Mouse (Mus musculus) fat pad, adult 2 months (tissue): Measurements from ENCODE around the gene Neurod2.

Experiments used
- DNase-seq: peaks from one replicate; pipeline ENCODE4 v3.0.0-alpha.2; 2011; ENCODE audit warnings: low read depth, low spot score; ENCODE audit errors: extremely low read depth

The Neurod2 gene

DNA sequence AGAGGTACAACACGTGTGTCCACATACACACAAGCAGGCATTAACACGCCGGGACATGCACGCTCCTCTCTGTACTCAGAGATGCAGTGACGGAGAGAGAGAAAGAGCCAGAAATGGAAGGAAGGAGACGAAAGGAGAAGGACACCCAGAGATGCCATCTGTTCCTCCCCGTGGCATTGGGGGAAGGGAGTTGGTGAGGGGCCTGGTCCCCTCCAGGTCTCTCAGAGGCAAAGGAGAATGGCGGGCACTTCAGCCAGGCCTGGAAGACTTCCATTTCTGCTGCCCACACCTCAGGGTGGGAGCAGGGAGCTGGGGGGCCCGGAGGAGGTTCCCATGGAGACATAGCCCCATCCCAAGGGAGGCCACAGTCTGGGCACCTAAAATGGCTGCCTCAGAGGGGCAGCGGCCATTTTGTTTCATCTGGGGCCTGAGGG is 3.8 kb upstream of the Neurod2 start:
- no peak for DNase-seq

DNA sequence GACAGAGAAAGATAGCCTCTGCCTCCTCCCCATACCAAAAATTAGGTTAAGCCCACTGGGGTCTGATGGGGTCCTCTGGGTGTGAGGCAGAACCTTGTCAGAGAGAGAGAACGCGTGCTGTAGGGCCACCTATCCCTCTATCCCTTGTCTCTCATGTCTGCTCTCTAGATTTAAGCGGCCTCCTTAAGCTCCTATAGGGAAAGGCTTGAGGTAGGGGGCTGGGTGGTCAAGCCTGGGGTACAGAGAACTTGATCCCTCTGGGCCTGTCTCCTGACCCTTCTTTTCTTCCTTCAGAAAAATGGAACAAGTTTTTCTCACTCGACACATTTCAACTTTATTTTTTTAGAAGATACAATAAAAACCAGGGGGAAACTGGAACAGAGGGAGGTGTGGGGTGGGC is 3.4 kb upstream of the Neurod2 start:
- no peak for DNase-seq

GRCm38 (mm10) chr11:98332186-98332585 is 2.7 kb upstream of the Neurod2 start:
- DNase-seq, result no peak

DNA sequence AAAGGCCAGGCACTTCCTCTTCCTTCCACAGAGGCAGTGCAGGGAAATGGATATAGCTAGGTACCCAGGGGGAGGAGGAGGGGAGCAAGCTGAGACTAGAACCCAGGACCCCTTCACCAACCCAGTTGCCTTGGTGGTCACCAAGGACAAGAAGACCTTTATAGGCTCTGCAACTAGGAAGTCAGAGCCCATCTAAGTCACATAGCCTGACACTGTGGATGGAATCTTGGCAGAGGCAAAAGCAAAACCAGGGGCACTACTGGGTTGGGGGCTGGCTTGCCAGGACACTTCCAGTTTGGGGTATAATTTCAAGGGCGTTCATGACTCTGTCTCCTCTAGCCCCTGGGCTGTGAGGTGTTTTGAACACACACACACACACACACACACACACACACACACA is 2.0 kb upstream of the Neurod2 start:
- no peak for DNase-seq

GRCm38 (mm10) chr11:98330745-98331204 is 1.3 kb upstream of the Neurod2 start:
- no peak for DNase-seq

DNA sequence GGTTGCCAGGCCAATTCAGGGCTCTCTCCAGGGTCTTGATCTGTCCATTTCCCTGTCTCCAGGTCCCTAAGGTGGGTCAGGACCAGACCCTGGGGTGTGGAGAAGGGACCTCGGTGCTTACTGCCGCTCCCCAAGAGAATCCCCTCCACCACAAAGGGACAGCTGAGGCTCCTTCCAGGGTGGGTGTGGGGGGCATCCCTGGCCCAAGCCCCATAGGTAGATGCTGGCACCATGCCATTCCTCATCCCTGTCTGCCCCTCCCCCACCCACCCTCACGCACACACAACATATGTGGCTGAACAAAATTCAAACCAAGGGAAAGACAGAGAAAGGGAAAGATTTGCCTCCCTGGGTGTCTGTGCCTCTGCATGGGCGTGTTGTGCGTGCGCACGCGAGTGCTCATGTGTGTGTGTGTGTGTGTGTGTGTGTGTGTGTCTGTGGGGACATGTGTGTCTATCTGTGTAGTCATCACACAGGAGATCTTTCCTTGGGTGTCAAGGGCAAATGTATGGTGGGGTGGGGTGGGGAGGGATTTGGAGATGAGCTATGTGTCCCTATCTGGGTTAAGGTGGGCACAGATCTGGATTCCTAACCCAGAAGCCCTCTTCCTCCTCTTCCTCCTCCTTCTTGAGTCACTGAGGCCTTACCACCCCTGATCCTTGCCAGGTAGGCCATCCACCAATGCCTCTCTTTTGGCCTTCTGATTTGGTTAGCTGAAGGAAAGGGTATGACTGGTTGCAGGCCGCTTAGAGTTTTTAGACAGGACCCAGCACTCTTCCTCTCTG is 704 bp upstream of the Neurod2 start:
- no peak for DNase-seq

- DNase-seq, result no peak
Measured at GRCm38 (mm10) chr11:98328371-98329069, 928 bp downstream of the Neurod2 start.

DNA sequence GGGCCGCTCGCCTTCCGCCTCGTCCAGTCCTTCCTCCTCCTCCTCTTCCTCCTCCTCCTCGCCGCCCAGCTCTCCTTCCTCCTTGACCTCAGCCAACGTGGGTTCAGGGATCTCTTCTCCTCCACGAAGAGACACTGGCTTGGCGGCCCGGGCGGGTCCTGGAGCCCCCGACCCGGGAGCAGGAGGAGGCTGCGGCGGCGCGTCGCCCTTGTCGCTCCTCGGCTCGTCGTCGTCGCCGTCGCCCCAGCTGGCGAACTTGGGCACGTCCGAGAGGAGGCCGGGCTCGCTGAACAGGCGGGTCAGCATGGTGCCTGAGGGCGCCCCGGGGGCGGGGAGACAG is 1.4 kb downstream of the Neurod2 start:
- no peak for DNase-seq

DNA sequence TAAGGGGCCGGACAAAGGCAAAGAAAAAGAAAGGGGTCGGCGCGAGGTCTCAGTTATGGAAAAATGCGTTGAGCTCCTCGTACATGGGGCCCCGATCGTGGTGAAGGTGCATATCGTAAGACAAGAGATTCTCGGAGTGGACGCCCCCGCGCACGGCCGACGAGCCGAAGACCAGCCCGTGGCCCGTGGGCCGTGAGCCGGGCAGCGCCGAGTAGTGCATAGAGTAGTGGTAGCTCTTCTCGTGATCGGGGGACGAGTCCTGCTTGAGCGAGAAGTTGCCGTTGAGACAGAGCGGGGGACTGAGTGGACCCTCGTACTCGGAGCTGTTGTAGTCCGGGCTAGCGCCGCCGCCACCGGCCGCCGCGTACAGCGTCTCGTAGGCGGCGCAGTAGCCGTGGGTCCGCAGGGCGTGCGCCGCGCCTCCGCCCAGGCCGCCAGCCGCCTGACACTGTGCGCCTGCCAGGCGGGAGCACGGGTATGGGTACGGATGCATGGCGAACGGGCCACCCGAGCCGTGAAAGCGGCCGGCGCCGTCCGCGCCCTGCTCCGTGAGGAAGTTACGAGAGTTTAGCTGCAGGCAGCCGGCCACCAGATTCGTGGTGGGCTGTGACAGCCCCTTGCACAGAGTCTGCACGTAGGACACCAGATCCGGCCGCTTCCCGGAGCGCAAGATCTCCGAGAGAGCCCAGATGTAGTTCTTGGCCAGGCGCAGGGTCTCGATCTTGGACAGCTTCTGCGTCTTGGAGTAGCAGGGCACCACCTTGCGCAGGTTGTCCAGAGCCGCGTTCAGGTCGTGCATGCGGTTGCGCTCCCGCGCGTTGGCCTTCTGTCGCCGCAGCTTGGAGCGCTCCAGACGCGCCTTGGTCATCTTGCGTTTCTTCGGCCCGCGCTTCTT is 2.1 kb downstream of the Neurod2 start:
- no peak for DNase-seq

GRCm38 (mm10) chr11:98326741-98327135 is 2.7 kb downstream of the Neurod2 start:
- no peak for DNase-seq

GRCm38 (mm10) chr11:98325821-98326218 is 3.6 kb downstream of the Neurod2 start:
- DNase-seq, result no peak

- DNase-seq, result no peak
Measured at GRCm38 (mm10) chr11:98325191-98325820, 4.1 kb downstream of the Neurod2 start.

DNA sequence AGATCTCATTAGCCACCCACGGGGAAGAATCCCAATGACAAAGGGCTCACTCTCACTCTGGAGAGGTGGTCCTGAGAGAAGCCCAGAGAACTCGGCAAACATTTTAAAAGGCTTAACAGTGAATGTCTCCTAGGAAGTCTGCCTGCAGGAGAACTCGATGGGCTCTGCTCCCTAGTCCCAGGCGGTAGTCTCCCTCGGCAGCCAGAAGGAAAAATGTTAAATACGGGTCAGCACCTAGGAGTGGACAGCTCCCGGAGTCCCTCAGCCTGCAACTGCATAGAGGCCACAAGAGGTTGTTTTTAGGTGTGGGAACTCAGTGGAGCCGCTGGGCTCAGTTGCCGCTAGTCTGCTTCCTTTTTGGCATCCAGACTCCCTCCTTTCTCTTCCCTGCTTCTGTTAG is 5.5 kb downstream of the Neurod2 start:
- DNase-seq, result no peak

GRCm38 (mm10) chr11:98323136-98323866 is 6.1 kb downstream of the Neurod2 start:
- no peak for DNase-seq

GRCm38 (mm10) chr11:98322159-98322558 is 7.3 kb downstream of the Neurod2 start:
- no peak for DNase-seq

GRCm38 (mm10) chr11:98321677-98322003 is 7.8 kb downstream of the Neurod2 start:
- DNase-seq, result no peak

- DNase-seq, result no peak
Measured at GRCm38 (mm10) chr11:98320806-98321676, 8.4 kb downstream of the Neurod2 start.

GRCm38 (mm10) chr11:98320381-98320780 is 9.1 kb downstream of the Neurod2 start:
- no peak for DNase-seq

- DNase-seq, result no peak
Measured at GRCm38 (mm10) chr11:98319944-98320343, 9.5 kb downstream of the Neurod2 start.
